Mouse (Mus musculus) midbrain, embryonic 15.5 days (tissue): Measurements from ENCODE around the gene Ctnnbip1. TPM values are rescaled to one million over a fixed set of nuclear protein-coding genes. Genes with fewer than 3 reads are reported as not detected.
A peak's percentile ranks its signal among the peaks of the same experiment; 100 is the strongest.

Source experiments
- ATAC-seq: fragments of 200-750 bp; cut with Nextera tagmentation; replicated peaks from 2 replicates; pipeline ENCODE4 v1.8.0; 2017; ENCODE audit warnings: moderate TSS enrichment
- H3K27ac ChIP-seq: fragments of 300-500 bp; sonication (generic); 2 replicates; pipeline ENCODE4 v1.5.1; 2015; ENCODE audit warnings: mild to moderate bottlenecking, inconsistent platforms
- H3K27me3 ChIP-seq: fragments of 300-500 bp; sonication (generic); replicated peaks from 2 replicates; pipeline ENCODE4 v1.6.1; 2015; ENCODE audit warnings: inconsistent platforms
- H3K36me3 ChIP-seq: fragments of 300-500 bp; sonication (generic); replicated peaks from 2 replicates; pipeline ENCODE4 v1.6.1; 2015; ENCODE audit warnings: inconsistent platforms
- H3K4me1 ChIP-seq: fragments of 300-500 bp; sonication (generic); 2 replicates; pipeline ENCODE4 v1.6.1; 2015; ENCODE audit warnings: inconsistent platforms
- H3K4me2 ChIP-seq: fragments of 300-500 bp; sonication (generic); 2 replicates; pipeline ENCODE4 v1.6.1; 2015; ENCODE audit warnings: inconsistent platforms, mild to moderate bottlenecking, moderate library complexity
- H3K4me3 ChIP-seq: fragments of 300-500 bp; sonication (generic); 2 replicates; pipeline ENCODE4 v1.5.1; 2015; ENCODE audit warnings: mild to moderate bottlenecking, inconsistent platforms
- H3K9ac ChIP-seq: fragments of 300-500 bp; sonication (generic); 2 replicates; pipeline ENCODE4 v1.6.1; 2015; ENCODE audit warnings: mild to moderate bottlenecking, inconsistent platforms
- H3K9me3 ChIP-seq: fragments of 300-500 bp; sonication (generic); 2 replicates; pipeline ENCODE4 v1.6.1; 2016; ENCODE audit warnings: inconsistent platforms
- WGBS: fragments of 180-500 bp; shearing (Covaris S2); methylation state at CpG from one replicate; pipeline ENCODE4 v1.1.7; 2015; ENCODE audit warnings: mixed read lengths; 5-methylcytosine and 5-hydroxymethylcytosine counted together
- polyA plus RNA-seq: library from polyadenylated mRNA; unstranded; fragments of >200 nt; fragmentation: Nextera tagmentation; extraction: Ambion mirVana; gene quantifications from 2 replicates; pipeline ENCODE4 v1.2.1, GENCODE M21; 2015

Gene Ctnnbip1
- polyA plus RNA-seq, 1 experiment from 2014 or later, result 99.5 TPM

DNA sequence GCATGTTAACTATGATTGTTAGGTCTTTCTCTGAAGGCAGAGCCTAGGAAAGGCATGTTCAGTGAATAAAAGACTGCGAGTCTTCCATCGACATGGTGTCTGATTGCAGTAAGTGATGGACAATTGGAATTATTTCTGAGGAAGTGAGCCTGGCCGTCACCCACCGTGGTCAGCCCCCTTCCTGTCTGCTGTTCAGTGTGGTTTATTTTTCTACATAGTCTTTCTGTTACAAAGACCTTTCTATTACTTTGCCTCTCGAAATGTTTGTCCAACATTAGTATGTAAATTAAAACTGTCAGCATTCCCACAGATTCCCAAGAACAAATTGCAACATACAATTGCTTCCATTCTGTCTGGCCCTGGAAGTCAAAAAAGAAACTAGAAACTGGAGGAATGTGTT is 18.2 kb upstream of the Ctnnbip1 start:
- H3K4me1 ChIP-seq, result no peaks in the 10 kb centered on the region
- WGBS, result 76% methylated on average over 5 of the region's 5 CpGs
- no peak overlapping the region for H3K27ac ChIP-seq
- H3K9ac ChIP-seq, result no peak overlapping the region
- no peaks in the 10 kb centered on the region for H3K27me3 ChIP-seq
- H3K36me3 ChIP-seq, result peaks cover 19% of the 10 kb centered on the region
- no peak overlapping the region for H3K4me3 ChIP-seq
- H3K9me3 ChIP-seq, result no peaks in the 10 kb centered on the region
- ATAC-seq, result no peak
- H3K4me2 ChIP-seq, result no peak overlapping the region

DNA sequence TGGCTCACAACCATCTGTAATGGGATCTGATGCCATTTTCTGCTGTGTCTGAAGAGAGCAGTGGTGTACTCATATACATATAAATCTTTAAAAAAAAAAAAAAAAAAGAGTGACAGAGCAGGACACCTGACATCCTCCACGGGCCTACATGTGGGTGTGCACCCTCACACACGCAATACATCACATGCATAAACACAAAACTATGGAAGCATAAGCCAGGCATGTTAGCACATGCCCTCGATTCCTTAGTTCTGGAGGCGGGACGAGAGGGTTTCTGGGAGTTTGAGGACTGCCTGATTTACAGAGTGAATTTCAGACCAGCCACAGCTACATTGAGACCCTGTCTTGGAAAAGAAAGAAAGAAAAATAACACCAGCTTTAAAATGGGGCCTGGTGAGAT is 13.7 kb upstream of the Ctnnbip1 start:
- Histone ChIP-seq H3K9me3 (no peaks in the 10 kb centered on the region), H3K4me3 (no peak overlapping the region), H3K4me2 (no peak overlapping the region), H3K9ac (no peak overlapping the region), H3K4me1 (no peaks in the 10 kb centered on the region), H3K27me3 (no peaks in the 10 kb centered on the region), H3K36me3 (0 out of 2 replicates have a peak, but pooled peaks cover 3% of the 10 kb centered on the region), H3K27ac (no peak overlapping the region)
- no peak for ATAC-seq
- 88% methylated on average over 5 of the region's 5 CpGs for WGBS

DNA sequence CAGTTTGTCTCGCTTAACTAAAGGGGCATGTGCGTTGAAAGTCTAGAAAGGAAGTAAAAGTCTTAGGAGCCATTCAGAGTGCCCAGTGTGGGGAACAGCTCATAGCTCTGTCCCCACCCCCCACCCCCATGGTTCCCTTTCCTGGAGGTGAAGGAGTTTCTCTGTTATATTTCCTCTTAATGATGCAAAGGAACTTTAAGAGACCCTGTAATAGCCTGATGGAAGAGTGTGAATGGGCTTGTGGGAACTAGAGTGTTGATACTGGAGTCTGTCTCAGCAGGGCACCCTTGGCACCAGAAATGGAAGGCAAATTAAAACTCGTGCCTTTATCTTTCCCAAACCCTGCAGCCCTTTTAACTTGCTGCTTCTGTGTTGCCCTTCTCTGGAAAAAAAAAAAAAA is 13.2 kb upstream of the Ctnnbip1 start:
- Histone ChIP-seq H3K36me3 (0 out of 2 replicates have a peak, but pooled peaks cover 3% of the 10 kb centered on the region), H3K4me1 (no peaks in the 10 kb centered on the region), H3K4me2 (no peak overlapping the region), H3K9me3 (no peaks in the 10 kb centered on the region), H3K4me3 (no peak overlapping the region), H3K9ac (no peak overlapping the region), H3K27ac (no peak overlapping the region), H3K27me3 (no peaks in the 10 kb centered on the region)
- ATAC-seq, result no peak
- 24% methylated on average over 3 of the region's 3 CpGs for WGBS

DNA sequence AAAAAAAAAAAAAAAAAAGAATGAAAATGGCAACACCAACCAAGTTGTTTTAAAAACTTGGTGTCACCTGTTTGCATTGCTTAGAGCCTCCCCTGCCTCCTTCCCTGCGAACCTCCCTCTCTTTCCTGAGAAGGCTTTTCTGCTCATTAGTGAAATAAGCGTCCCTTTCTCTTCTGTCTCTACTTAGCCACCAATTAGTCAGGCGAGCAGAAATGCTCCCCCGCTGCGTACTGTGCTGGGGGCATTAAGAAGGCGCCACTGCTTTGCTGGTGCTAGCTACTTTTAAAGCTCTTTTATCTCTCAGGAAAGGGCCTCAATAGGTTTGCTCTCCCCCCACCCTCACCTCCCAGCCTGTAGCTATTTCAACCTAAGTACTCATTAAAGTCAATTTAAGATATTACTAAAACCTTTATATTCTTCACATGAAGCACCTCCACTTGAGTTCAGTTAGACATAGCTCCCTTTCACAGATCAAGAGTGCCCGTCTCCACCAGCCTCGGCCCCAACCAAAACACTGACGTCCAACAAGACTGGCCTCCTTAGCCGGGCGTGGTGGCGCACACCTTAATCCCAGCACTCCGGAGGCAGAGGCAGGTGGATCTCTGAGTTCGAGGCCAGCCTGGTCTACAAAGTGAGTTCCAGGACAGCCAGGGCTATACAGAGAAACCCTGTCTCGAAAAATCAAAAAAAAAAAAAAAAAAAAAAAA is 12.6 kb upstream of the Ctnnbip1 start:
- Histone ChIP-seq H3K9me3 (no peaks in the 10 kb centered on the region), H3K4me1 (no peaks in the 10 kb centered on the region), H3K36me3 (0 out of 2 replicates have a peak, but pooled peaks cover 3% of the 10 kb centered on the region), H3K9ac (no peak overlapping the region), H3K4me3 (no peak overlapping the region), H3K27ac (no peak overlapping the region), H3K4me2 (no peak overlapping the region), H3K27me3 (no peaks in the 10 kb centered on the region)
- 51% methylated on average over 15 of the region's 15 CpGs for WGBS
- ATAC-seq, result no peak

DNA sequence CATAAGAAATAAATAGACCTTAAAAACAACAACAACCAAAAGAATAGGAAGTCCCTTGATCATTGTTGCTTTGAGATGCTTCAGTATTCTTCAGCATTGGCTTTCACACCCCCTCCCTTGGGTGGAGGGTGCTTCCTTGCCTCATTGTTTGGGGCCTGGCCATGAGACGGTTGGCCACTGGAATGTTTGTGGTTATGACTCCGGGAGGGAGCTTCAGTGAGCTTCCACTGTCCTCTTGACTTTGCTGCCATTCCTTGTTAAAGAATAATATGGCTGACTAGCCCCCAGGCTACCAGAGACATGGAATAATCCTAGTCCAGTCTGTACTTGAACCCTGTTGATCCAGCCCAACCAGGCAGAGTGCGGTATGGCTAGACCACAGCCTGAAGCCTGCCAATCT is 11.1 kb upstream of the Ctnnbip1 start:
- Histone ChIP-seq H3K9ac (no peak overlapping the region), H3K4me3 (no peak overlapping the region), H3K4me2 (no peak overlapping the region), H3K4me1 (0 out of 2 replicates have a peak, but pooled peaks cover 5% of the 10 kb centered on the region), H3K36me3 (0 out of 2 replicates have a peak, but pooled peaks cover 3% of the 10 kb centered on the region), H3K27ac (no peak overlapping the region), H3K9me3 (no peaks in the 10 kb centered on the region), H3K27me3 (no peaks in the 10 kb centered on the region)
- ATAC-seq, result no peak
- WGBS, result 87% methylated on average over 3 of the region's 3 CpGs

DNA sequence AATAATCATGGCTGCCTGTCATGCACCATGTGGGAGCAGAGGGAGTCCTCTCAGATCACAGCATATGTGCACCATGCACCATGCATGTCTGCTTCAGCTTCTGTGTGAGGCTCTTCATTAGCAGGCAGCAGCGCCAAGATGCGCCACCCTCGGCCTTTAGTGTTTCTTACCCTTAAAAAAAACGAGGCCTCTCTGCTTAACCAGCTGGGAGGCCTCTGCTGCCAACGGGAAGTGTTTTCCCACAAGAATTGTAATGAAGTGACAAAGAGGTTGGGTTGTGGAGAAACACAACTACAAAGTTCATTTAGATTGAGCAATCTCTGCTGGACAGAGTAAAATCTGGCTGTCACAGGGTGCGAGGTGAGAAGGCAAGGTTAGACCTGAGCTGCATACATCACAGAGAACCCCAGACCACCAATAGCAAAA is 6.8 kb upstream of the Ctnnbip1 start:
- 40% methylated on average over 6 of the region's 6 CpGs for WGBS
- Histone ChIP-seq H3K9me3 (no peaks in the 10 kb centered on the region), H3K27ac (peak overlapping the region; percentile 59; the same call in 1 of the 2 replicates), H3K4me3 (no peak overlapping the region), H3K27me3 (no peaks in the 10 kb centered on the region), H3K4me1 (0 out of 2 replicates have a peak, but pooled peaks cover 5% of the 10 kb centered on the region), H3K36me3 (no peaks in the 10 kb centered on the region), H3K4me2 (no peak overlapping the region), H3K9ac (no peak overlapping the region)
- no peak; the same call in 1 of the 2 replicates for ATAC-seq

DNA sequence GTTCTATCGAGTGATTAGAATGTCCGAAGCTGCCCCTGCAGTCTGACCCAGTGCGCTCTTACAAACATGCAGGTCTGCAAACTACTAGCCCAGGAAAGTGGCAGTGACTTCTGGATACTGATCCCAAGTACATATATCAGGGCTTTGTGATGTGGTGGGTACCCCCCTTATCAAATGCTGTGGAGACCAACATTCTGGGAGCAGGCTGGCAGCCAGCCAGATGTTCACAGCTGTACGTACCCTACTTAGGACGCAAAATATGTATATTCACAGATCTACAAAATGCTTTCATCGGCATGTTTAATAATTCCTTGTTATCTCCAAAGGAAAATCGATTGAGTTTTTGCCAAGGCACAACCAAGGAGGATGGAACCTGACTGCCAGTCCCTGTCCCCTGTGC is 6.0 kb upstream of the Ctnnbip1 start:
- no peaks in the 10 kb centered on the region for H3K9me3 ChIP-seq
- H3K4me3 ChIP-seq, result no peak overlapping the region
- H3K27ac ChIP-seq, result no peak overlapping the region
- H3K36me3 ChIP-seq, result no peaks in the 10 kb centered on the region
- H3K9ac ChIP-seq, result no peak overlapping the region
- H3K27me3 ChIP-seq, result no peaks in the 10 kb centered on the region
- 0 out of 2 replicates have a peak, but pooled peaks cover 5% of the 10 kb centered on the region for H3K4me1 ChIP-seq
- ATAC-seq, result no peak
- H3K4me2 ChIP-seq, result no peak overlapping the region
- 79% methylated on average over 7 of the region's 7 CpGs for WGBS

DNA sequence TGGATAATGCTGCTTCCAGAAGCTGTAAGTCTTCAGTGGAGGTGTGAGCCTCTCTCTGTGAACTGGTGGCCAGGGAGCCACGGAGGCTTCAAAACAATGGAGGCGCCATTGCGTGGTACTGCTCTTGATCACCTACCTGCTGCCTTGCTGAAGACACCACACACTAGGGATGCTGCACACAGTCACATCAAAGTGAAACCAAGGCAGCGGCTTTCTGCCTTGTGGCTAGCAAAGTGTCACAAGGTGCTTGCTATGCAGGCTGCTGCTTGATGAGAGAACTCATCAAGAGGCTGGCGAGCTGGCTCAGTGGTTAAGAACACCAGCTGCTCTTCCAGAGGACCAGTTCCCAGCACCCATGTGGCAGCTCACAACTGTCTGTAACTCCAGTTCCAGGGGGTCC is 2.3 kb upstream of the Ctnnbip1 start:
- Histone ChIP-seq H3K4me1 (peaks cover 24% of the 10 kb centered on the region), H3K27me3 (no peaks in the 10 kb centered on the region), H3K9me3 (no peaks in the 10 kb centered on the region), H3K4me2 (no peak overlapping the region), H3K9ac (no peak overlapping the region), H3K4me3 (no peak overlapping the region), H3K36me3 (no peaks in the 10 kb centered on the region), H3K27ac (no peak overlapping the region)
- WGBS, result 92% methylated on average over 5 of the region's 5 CpGs
- no peak for ATAC-seq

DNA sequence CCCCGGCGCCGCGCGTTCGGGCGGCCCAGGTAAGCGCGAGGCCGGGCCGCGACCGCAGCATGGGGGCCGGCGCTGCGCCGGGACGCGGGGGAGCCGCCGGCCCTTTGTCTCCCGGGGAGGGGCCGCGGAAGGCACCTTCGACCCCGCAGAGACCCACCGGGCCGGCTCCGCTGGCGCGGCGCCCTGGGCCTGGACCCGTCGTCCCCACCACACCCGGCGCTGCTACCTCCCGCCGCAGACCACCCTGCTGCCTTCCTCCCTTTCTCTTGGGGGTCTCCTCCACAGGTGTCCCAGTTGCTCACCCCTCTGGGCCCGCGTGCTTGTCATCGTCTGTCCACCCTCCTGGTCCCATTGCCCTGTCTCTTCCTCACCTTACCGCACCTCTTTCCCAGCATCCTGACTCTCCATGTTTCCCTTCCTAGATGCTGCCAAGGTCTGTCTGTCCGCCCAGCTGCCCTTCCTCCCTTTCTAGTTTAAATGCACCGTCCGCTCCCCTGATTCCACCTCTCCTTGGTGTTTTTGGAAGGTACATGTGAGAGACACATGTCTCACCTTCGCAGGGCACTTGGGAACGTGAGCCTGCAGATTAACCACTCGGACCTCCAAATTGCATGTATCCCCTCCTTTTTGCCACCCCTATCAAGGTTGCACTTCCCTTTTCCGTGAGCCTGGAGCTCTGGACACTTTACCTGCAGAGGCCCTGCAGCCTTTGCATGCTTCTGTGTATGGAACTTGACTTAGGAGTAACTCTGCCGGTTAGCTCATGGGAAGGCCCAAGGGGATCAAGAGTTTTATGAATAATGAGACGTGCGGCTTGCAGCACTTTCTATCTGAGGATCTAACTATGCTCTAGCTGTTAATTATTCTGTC is 550 bp downstream of the Ctnnbip1 start:
- peak; percentile 46 for ATAC-seq
- no peaks in the 10 kb centered on the region for H3K27me3 ChIP-seq
- no peaks in the 10 kb centered on the region for H3K36me3 ChIP-seq
- H3K4me3 ChIP-seq, result peak overlapping the region; percentile 77
- peaks cover 28% of the 10 kb centered on the region for H3K4me1 ChIP-seq
- peak overlapping the region; percentile 66 for H3K4me2 ChIP-seq
- WGBS, result 3% methylated on average over 37 of the region's 52 CpGs
- H3K9me3 ChIP-seq, result no peaks in the 10 kb centered on the region
- peak overlapping the region; percentile 66 for H3K27ac ChIP-seq
- H3K9ac ChIP-seq, result peak overlapping the region; percentile 84

DNA sequence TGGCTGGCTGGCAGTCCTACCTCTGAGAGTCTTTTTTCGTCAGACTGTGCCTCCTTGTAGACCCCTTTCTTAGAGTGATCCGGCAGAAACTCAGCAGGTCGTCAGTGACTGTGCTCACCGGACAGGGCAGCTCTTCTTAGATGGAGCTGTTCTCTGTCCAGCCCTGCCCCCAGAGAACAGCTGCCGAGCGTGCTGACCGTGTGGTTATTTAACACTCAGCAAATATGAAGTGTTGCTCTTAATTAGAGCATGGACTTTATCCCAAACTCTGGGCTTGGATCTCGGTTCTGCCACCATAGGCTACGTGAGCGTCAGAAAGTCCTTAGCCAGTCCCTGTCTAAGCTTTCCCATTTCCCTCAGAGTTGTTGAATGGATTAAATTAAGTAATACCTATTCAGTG is 3.2 kb downstream of the Ctnnbip1 start:
- H3K27me3 ChIP-seq, result no peaks in the 10 kb centered on the region
- no peak overlapping the region for H3K4me3 ChIP-seq
- no peak overlapping the region for H3K27ac ChIP-seq
- no peaks in the 10 kb centered on the region for H3K36me3 ChIP-seq
- peaks cover 41% of the 10 kb centered on the region for H3K4me1 ChIP-seq
- no peak overlapping the region for H3K4me2 ChIP-seq
- WGBS, result 71% methylated on average over 10 of the region's 10 CpGs
- H3K9me3 ChIP-seq, result no peaks in the 10 kb centered on the region
- no peak for ATAC-seq
- no peak overlapping the region for H3K9ac ChIP-seq

DNA sequence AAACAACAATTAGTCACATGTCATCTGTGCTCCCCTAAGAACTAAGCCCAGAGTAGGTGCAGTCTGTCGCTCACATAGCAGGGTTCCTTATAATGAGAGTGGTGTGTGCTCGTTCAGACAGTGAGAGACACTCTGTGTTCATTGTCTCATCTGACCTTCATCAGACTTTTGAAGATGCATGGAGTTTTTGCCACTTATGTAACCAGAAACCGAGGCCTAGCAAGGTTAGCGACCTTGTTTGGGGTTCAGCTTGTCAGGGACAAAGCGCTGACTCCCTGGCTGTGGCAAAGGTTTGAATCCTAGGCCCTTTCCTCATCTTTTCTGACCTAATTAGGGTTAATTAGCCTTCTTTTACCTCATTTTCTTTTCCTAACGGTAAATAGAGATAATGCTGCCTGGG is 5.9 kb downstream of the Ctnnbip1 start:
- Histone ChIP-seq H3K4me2 (no peak overlapping the region), H3K27me3 (no peaks in the 10 kb centered on the region), H3K36me3 (no peaks in the 10 kb centered on the region), H3K4me1 (peaks cover 41% of the 10 kb centered on the region), H3K4me3 (no peak overlapping the region), H3K9me3 (no peaks in the 10 kb centered on the region), H3K27ac (no peak overlapping the region), H3K9ac (no peak overlapping the region)
- ATAC-seq, result no peak
- 74% methylated on average over 6 of the region's 6 CpGs for WGBS

DNA sequence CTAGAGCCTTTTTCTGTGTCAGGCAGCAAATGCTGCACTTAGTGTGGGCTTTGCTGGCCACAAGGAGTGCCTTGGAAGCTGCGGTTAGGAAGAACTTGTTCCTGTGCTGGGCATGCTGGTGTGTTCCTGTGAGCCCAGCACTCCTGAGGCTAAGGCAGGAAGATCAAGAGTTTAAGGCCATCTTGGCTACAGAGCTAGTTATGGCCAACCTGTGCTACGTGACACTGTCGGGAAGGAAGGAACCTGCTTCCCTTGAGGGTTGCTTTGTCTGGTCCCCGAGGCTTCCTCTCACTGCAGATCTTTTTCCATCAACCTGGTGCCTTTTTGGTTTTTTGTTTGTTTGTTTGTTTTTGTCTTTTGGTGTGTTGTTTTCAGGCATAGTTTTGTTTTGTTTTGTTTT is 7.1 kb downstream of the Ctnnbip1 start:
- Histone ChIP-seq H3K4me1 (peaks cover 36% of the 10 kb centered on the region), H3K36me3 (no peaks in the 10 kb centered on the region), H3K27me3 (no peaks in the 10 kb centered on the region), H3K27ac (no peak overlapping the region), H3K9ac (no peak overlapping the region), H3K9me3 (no peaks in the 10 kb centered on the region), H3K4me2 (no peak overlapping the region), H3K4me3 (no peak overlapping the region)
- no peak for ATAC-seq
- 87% methylated on average over 4 of the region's 4 CpGs for WGBS
